Mouse (Mus musculus): ENCODE results near the gene Rasgrp2. TPM values are rescaled to one million over a fixed set of nuclear protein-coding genes. Genes with fewer than 3 reads are reported as not detected.

The Rasgrp2 gene
- 10 to 100 TPM; 48.5 to 55.9 TPM for total RNA-seq (2021)
- long read RNA-seq, experiment 1, partial matches to known transcripts, result 3 of 17 reads
- long read RNA-seq, experiment 1, other reads (novel, unspliced or antisense), result 10 of 17 reads
- long read RNA-seq, experiment 2, partial matches to known transcripts, result 4 of 28 reads
- long read RNA-seq, experiment 2, other reads (novel, unspliced or antisense), result 22 of 28 reads

DNA sequence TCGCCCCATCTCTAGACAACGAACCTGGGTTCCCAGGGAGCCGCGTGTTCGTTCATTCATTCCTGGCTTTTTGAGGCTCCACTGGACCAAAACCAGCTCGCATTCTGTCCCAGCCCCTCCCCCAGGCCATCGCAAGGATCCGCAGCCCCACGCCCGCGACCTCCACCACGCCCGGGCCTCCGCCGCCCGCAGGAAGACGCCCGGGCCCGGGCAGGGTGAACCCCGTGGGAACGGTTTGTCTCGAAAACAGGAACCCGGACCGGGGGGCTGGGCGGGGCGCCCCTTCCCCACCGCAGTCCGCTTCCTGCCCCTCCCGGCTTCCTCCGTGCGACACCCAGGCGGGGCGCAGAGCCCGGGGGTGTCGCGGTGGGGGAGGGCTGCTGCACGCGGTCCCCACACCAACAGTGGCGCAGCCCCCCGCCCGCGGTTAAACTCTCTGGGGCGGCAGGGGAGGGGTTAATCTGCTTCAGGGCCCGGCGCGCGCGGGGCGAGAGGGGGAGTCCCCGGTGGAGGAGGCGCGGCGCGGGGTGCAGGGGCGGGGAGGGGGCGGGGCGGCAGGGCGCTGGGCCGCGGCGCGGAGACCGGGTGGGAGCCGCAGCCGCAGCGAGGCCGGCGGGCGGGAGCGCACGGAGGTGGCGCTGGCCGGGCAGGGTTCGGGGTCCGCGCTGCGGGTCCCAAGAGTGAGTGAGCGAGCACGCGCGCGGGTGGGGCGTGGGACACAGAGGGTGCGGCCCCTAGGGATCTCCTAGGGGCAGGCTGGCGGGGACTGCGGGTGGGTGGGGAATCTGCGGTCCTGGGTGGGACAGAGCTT lies at the start of gene Rasgrp2:
TSS of gene Rasgrp2 (plus strand) at position 56 of the 811 bp plus-strand sequence.
- no peak for DNase-seq (ENCODE audit: low spot score in 2 of 2)

DNA sequence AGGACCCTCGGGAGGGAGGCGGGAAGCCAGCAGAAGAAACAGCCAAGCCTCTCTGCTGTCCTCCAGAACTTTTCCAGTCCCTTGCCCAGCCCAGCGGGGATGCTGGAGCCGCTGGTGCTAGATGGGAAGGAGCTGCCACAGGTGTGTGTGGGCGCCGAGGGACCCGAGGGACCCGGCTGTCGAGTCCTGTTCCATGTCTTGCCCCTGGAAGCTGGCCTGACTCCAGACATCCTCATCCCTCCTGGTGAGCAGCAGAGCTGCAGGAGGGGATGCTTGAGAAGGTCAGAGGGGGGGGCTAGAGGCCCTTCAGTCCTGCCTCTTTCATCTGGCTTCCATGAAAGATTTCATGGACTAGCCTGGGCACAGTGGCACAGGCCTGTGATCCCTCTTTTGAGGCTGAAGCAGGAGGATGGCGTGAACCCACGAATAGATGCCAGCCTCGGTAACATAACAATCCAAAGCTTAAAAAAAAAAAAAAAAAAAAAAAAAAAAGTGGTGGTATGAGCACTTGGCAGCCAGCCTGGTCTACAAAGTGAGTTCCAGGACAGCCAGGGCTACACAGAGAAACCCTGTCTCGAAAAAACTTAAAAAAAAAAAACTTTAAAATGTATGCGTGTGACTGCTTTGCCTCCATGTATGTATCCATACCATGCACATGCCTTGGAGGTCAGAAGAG lies 47.6 kb upstream of the Rasgrp2 start:
- no peak for DNase-seq (ENCODE audit: low spot score in 2 of 2)

DNA sequence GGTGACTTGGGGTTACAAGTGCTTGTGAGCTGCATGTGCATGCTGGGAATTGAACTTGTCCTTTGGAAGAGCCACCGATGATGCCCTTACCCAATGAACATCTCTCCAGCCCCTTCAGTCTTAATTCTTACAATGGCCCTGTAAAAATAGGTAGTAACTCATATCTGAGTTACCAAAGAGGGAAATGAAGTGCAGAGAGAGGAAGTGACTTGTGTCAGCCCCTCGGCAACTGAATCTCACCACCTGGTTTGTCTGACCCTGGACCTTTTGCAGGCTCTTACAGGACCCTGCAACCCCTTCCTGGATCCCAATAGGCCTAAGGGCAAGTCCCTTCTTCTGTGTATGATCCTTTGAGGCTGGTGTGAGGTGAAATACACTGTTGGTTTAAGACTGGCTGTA lies 47.0 kb upstream of the Rasgrp2 start:
- DNase-seq (ENCODE audit: low spot score in 2 of 2), result no peak

DNA sequence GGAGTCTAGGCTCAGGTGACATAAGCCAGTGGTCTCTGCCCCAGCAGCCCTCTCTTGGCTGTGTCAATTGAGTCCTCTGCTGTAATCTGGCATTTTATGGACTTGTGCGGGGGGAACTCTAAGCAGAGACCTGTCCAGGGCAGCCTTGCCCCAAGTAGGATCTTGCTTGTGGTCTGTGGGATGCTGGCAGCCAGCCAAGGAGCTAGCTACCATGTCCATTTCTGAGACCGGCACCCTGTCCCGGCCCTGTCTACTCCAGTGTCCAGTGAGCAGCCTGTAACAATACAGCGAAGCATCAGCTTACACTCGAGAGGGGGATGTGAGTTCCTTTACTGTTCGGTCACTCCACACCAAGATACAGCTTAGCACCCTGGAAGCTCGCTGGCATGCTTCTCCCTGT lies 45.1 kb upstream of the Rasgrp2 start:
- no peak for DNase-seq (ENCODE audit: low spot score in 2 of 2)

DNA sequence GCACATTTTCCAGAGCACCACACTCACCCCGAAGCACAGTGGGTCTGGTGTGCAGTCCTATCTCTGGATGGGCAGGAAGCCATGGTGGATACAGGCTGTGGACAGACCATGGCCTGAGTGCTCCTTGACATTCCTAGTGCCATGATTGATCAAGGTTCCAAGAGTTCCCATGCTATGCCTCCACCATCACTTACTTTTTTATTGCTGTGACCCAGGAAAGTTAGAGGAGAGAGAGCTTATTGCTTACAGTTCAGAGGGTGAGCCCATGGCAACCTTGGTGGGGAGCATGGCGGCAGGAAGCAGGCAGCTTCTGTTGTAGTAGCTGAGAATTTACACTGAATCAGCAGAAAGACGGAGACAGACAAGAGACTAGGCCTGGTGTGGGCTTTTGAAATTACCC lies 37.8 kb upstream of the Rasgrp2 start:
- no peak for DNase-seq (ENCODE audit: low spot score in 2 of 2)

DNA sequence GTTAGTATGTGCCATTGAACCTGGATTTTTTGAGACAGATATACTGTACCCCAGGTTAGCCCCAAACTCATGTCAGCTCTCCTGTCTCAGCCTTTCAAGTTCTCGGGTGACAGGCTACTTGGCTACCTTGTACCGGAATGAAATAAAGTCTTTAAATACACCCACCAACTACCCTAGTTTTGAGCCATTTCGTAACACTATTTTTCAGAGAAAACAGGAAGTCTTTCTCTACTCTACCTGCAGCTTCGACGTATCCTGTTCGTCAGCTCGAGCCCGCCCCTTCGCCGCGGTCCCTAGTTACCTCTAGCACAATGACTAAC lies 36.1 kb upstream of the Rasgrp2 start:
- DNase-seq (ENCODE audit: low spot score in 2 of 2), result no peak

DNA sequence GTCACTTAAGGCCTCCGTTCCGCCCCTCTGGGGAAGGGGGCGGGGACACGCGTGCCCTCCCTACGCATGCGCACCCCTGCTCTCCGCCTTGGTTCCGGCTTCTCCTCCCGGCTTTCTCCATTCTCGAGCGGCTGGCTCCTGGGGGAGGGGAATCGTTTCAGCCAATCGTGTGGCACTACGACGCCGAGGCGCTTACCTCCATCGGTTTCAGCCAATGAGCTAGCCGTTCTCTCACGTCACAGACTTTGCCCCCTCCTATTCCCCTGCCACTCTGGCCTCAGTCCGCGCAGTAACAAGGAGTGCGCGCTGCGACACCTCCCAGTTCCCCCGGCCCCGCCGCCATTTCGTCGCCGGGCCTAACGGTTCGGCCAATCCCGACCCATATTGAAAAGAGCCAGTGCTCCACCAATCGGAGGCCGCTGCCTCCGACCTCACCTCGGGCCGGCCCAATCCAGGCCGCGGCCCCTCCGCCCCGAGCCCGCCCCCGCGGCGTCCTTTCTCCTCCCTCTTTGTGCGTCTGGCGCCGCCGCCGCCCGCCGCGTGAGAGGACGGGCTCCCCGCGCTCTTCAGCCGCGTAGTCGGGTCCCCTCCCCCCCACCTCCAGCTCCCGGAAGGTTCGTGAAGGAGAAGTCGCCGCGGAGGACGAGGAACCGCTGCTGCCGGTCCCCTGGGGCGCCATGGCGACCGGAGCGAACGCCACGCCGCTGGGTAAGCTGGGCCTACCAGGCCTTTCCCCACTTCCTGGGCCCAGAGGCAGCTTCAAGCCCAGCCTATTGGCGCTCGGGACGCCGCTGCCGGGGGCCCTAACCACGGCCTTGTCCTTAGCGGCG lies 35.5 kb upstream of the Rasgrp2 start, which contains the start of gene Sf1:
TSS of gene Sf1 (plus strand) at position 280 of the 830 bp plus-strand sequence.
- DNase-seq (ENCODE audit: low spot score in 2 of 2), result peak; percentile 97 to 98

DNA sequence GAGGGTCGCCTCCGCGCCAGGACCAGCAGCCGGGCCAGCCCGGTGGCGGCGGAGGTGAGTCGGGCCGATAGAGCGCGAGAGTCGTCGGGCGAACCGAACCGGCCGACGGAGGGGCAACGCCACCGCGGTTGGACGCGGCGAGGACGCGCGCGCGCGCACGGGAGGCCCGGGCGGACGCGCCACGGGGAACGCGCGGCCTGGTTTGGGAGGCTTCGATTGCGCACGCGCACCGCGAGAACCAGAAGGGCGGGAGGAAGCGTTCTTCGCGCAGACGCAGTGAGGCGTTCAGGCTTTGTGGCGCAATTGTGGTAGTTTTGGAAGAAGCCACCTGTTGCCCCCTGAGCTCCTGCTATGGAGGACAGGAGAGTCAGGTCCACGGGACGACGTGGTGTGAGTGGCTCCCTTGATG lies 34.8 kb upstream of the Rasgrp2 start:
- DNase-seq (ENCODE audit: low spot score in 2 of 2), result peak; percentile 80 to 87

DNA sequence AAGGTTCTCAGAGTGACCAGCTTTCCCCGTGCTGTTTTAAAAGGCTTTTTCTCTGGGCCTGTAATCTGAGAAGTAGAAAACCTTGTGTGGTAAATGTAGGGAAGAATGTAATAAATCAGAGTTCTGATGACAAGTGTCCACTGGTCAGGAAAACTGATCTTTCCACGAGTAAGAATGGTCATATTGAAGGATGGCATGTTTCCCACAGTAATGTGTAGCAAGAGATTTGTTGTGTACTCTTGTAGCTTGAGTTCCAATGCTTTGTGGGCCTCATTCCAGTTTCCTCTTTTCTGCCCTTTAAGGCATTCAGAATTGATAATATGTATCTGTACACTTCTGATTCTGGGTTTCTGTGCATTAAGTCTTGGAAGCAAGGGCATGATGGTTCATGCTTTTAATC lies 34.3 kb upstream of the Rasgrp2 start:
- no peak for DNase-seq (ENCODE audit: low spot score in 2 of 2)

DNA sequence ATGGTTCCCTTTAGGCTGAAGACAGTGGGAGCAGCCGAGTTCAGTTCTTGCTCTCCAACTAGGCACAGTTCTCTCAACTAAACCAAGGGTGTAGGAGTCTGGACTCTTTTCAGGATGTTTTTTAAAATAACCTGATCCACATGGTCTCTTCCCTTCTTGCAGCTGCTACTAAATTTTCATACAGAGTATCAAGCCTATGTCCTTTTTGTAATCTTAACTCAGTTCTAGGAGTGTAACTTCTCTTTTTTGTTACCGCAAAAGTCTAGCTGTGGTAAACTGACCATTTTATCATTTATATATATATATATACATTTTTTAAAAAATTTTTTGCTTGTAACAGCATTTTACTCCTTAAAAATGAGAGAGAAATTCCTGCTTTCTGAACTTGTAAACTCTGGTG lies 29.0 kb upstream of the Rasgrp2 start:
- DNase-seq (ENCODE audit: low spot score in 2 of 2), result no peak

DNA sequence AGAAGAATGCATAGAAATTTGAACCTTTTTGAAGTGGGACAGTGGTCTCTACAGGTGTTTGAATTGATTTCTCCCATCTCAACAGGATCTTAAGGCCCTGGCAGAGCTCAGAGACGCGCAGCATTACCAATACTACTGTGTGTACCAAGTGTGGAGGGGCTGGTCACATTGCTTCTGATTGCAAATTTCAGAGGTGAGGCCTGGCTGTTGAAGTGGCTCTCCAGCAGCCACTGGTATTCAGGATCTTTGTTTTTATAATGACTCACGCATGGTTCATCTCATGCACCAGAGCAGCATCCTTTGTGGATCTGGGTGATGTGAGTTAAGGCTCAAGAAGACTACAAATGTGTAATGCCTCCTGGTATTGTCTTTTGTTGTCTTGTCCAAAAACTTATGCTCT lies 26.7 kb upstream of the Rasgrp2 start:
- no peak for DNase-seq (ENCODE audit: low spot score in 2 of 2)

DNA sequence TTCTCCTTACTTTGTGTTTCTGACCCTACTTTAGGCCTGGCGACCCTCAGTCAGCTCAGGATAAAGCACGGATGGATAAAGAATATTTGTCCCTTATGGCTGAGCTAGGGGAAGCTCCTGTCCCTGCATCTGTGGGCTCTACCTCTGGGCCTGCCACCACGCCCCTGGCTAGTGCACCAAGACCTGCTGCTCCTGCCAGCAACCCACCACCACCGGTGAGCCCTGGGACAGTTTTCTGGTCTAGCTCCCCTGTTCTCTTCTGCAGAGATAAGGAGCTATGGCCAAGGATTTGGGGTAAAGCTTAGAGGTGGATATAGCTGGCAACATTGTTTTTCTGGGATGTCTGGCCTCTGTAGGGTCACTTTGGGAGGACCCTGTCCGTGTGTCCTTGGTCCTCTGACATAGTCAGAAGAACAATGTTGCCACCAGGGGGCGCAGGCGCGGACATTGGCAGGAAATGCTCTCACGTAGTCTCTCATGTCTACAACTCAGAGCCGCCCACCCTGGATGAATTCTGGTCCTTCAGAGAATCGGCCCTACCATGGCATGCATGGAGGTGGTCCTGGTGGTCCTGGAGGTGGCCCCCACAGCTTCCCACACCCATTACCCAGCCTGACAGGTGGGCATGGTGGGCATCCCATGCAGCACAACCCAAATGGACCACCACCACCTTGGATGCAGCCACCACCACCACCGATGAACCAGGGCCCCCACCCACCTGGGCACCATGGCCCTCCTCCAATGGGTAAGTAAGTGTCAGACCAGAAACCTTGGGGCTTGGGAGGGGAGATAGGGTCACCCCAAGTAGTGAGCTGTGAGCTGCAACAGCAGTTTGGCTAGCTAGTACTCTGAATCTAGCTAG lies 25.4 kb upstream of the Rasgrp2 start:
- peak; percentile 77 to 80 for DNase-seq (ENCODE audit: low spot score in 2 of 2)

DNA sequence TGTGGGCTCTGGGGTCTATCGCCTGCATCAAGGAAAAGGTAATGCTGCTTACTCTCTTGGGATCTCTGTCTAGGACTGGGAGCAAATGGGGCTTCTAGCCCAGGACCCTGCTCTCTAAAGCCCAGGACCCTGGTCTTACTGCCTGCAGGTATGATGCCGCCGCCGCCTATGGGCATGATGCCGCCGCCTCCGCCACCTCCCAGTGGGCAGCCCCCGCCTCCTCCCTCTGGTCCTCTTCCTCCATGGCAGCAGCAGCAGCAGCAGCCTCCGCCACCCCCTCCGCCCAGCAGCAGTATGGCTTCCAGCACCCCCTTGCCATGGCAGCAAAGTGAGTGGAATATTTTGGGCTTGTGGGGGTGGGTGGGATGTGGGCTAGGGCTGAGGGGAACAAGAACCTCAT lies 24.6 kb upstream of the Rasgrp2 start:
- no peak for DNase-seq (ENCODE audit: low spot score in 2 of 2)

DNA sequence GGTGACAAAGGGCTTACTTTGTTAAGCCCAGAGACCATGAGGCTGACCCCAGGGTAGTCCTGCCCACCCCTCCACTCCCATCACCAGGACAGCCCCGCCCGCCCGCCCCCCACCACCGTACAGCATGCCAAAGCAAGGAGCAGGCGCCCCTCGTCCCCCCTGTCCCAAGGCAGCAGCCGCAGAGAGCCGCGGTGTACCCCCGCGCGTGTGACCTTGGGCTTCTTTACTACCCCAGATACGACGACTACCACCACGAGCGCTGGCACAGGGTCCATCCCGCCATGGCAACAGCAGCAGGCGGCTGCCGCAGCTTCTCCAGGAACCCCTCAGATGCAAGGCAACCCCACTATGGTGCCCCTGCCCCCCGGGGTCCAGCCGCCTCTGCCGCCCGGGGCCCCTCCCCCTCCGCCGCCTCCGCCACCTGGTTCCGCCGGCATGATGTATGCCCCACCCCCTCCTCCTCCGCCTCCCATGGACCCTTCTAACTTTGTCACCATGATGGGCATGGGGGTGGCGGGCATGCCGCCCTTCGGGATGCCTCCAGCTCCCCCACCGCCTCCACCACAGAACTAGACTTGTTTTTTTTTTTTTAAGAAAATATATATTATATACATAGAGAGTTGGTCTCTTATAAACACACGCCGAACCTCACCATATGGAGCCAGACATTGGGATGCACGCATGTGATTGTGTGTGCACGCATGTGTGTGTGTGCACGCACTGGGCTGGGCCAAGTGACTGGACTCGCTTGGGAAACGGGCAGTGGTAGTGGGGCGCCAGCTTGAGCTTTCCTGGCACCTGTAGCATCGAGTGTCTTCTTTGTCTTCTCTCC lies 23.5 kb upstream of the Rasgrp2 start:
- no peak for DNase-seq (ENCODE audit: low spot score in 2 of 2)

DNA sequence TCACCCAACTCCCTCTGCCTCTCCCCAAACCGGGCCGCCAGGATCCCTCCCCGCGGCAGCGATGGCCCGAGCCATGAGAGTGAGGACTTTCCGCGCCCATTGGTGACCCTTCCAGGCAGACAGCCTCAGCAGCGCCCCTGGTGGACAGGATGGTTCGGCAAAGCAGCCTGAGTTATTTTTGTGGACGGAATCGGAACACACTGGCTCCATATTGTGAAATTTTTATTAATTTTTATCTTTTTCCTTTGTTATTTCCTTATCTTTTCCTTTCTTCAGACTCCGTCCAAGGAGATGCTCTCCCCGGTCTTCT lies 22.9 kb upstream of the Rasgrp2 start:
- DNase-seq (ENCODE audit: low spot score in 2 of 2), result peak in 1 of 2 experiments; percentile 66

DNA sequence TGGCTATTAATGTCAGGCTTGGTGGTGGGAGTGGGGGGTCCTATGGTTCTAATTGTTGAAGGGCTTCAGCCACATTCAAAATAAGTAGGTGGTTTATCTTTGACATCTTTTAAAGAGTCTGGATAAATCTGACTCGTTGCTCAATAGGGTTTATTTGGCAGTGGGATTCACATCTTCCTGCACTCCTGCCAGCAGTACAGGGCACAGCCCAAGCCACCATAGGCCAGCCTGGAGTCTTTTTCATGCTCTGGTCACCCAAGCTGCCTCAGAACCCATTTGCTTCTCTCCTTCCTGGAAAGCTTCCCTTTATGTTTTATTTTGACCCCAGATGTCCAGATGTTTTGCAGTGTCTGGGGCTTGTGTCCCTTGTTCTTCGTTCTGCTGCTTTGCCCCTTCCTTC lies 22.5 kb upstream of the Rasgrp2 start:
- no peak for DNase-seq (ENCODE audit: low spot score in 2 of 2)

DNA sequence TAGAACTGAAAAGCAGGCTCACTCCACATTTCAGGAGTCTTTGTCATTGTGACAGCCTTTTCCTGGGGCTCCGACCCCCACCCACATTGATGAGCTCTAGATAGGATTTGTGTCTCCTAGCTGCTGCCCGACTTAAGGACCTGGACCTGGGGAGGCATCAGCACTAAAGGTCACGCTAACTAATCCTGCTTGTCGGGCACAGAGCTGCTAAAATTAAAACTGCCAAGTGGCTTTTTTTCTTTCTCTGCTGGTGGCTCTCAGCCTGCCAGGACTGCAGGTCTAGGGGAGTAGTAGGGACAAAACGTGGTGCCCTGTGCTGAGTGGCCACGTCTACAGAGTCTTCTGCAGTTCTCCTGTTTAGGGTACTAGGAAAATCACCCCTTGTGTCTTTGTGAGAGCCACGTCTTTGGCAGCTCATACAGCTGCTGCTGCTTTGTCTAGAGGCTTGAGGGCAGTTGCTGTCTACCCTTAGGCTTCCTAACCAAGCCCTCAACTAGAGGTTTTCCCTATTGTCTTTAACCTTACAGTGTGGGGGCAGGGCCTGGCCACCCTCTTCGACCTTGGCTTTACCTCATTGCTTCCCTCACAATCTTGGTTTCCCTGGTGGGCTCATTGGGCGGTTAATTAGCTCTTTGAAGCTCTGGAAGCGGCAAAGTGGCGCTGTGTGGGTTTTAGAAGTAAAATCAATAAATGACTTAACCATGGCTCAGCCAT lies 21.7 kb upstream of the Rasgrp2 start:
- no peak for DNase-seq (ENCODE audit: low spot score in 2 of 2)

DNA sequence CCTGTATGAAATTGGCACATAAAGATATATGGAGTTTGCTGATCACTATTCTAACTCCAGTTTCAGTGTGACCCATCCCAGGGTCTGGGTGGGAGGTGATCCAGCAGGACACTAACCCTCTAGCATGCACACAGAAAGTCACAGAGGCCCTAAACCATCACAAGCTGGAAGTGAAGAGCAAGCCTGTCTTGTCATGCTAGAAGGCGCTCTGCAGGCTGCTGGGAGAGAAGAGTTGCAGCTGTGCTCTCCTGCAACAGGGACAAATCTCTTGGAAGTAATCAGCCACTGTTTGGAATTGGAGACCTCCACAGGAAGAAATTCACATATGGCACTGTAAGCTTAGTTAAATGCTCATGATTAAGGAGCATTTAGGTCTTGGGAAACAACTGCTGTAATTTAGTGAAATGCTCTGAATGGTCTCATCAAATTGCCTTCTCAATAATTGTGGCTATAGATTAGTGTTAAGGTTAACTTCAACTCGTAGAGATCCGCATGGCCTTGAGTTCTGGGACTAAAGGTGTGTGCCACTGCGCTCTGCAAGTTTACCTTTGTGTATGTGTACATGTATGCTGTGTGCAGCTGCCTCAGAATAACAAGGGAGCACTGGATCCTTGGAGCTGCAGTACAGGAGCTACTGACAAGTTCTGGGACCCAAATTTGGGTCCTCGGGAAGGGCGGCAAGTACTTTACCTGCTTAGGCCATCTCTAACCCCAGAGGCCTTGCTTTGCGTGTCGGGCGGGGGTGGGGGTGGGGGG lies 18.6 kb upstream of the Rasgrp2 start:
- DNase-seq (ENCODE audit: low spot score in 2 of 2), result no peak

Measured in adrenal gland, postnatal 4 days (tissue).